Mouse (Mus musculus) ES-E14 (cell line): Measurements from ENCODE around the gene Fam53a. TPM values are rescaled to one million over a fixed set of nuclear protein-coding genes. Genes with fewer than 3 reads are reported as not detected.

Experiments
- DNase-seq: peaks from one replicate; pipeline ENCODE4 v3.0.0-alpha.2; 2013; ENCODE audit warnings: low read depth, low spot score
- H3K27ac ChIP-seq: 2 replicates; pipeline ENCODE4 v1.5.1; 2012; ENCODE audit warnings: low read depth, mild to moderate bottlenecking, low read length, moderate library complexity, mixed read lengths; ENCODE audit not compliant: poor library complexity, insufficient read depth, severe bottlenecking
- H3K36me3 ChIP-seq: 2 replicates; pipeline ENCODE4 v1.6.1; 2012; ENCODE audit warnings: mild to moderate bottlenecking, low read length, moderate library complexity, mixed read lengths; ENCODE audit not compliant: control insufficient read depth, poor library complexity, insufficient read depth, severe bottlenecking
- H3K4me1 ChIP-seq, 2 experiments: fragments of 150-350 bp in 1 of 2; sonication (generic) in 1 of 2; 2 replicates each; pipeline ENCODE4 v1.6.1; 2012; ENCODE audit warnings: low read length in 2 of 2, mild to moderate bottlenecking in 1 of 2, mixed read lengths in 1 of 2; ENCODE audit not compliant: control insufficient read depth in 2 of 2, insufficient read depth in 2 of 2, poor library complexity in 1 of 2
- H3K4me3 ChIP-seq, 2 experiments: fragments of 150-350 bp in 1 of 2; sonication (generic) in 1 of 2; 2 replicates each; pipeline ENCODE4 v1.5.1; 2012; ENCODE audit warnings: low read length in 2 of 2, low read depth in 1 of 2, mild to moderate bottlenecking in 1 of 2, mixed read lengths in 1 of 2; ENCODE audit not compliant: insufficient read depth in 1 of 2, poor library complexity in 1 of 2, severe bottlenecking in 1 of 2
- H3K9ac ChIP-seq: 2 replicates; pipeline ENCODE4 v1.6.1; 2012; ENCODE audit warnings: low read depth, mild to moderate bottlenecking, low read length, mixed read lengths; ENCODE audit not compliant: poor library complexity, insufficient read depth, severe bottlenecking
- H3K9me3 ChIP-seq: fragments of 150-350 bp; sonication (generic); 2 replicates; pipeline ENCODE4 v1.6.1; 2012; ENCODE audit warnings: low read depth, mild to moderate bottlenecking, low read length; ENCODE audit not compliant: control insufficient read depth, insufficient read depth
- CHD2 ChIP-seq: IDR thresholded peaks from 2 replicates; pipeline ENCODE4 v1.6.1; 2014; ENCODE audit warnings: mild to moderate bottlenecking, low read depth, low read length, inconsistent platforms
- HCFC1 ChIP-seq: IDR thresholded peaks from 2 replicates; pipeline ENCODE4 v1.6.1; 2012; ENCODE audit warnings: low read length, inconsistent platforms, borderline replicate concordance; ENCODE audit not compliant: insufficient read depth
- MAFK ChIP-seq: IDR thresholded peaks from 2 replicates; pipeline ENCODE4 v1.6.1; 2014; ENCODE audit warnings: mild to moderate bottlenecking, low read depth, low read length, inconsistent platforms; ENCODE audit not compliant: insufficient read depth
- ZC3H11A ChIP-seq: IDR thresholded peaks from 2 replicates; pipeline ENCODE4 v1.6.1; 2012; ENCODE audit warnings: low read depth, mild to moderate bottlenecking, inconsistent platforms, low read length, borderline replicate concordance
- ZNF384 ChIP-seq: IDR thresholded peaks from 2 replicates; pipeline ENCODE4 v1.6.1; 2012; ENCODE audit warnings: low read depth, low read length, inconsistent platforms
- in situ Hi-C, 2 experiments: fragments of 600-800 bp; cut with MboI; formaldehyde crosslinking; loops; one replicate each; pipeline ENCODE4 v1.15.1; 2025; ENCODE audit warnings: low sequenced_read_pairs in 2 of 2, inconsistent platforms in 1 of 2; ENCODE audit not compliant: unreplicated experiment in 2 of 2
- total RNA-seq: library from RNA; depleted of rRNA; stranded (reverse); fragments of 300-350 nt; gene quantifications from 2 replicates; pipeline ENCODE4 v1.2.3, GENCODE M21; 2012

Gene Fam53a
- total RNA-seq, 1 experiment, result 22.4 TPM

DNA sequence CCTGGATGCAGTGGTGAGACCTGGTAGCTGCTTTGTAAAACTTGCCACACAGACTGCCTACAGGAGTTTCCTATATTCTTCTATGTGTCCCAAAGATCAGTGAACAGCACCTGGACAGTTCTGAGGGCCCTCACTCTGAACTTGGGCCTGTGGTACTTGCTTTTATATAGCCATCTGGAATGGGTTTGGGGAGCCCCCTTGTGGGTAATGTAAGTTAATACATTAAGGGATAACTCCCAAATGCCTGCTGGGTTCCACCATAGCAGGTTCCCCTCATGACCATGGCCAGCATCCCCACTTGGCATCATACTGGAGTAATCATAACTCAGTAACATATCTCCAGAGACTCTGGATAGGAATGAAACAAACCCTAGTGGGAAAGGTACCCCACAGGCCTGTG lies 38.8 kb upstream of the Fam53a start:
- no peak overlapping the region for H3K9ac ChIP-seq
- peak; percentile 38 for DNase-seq
- in situ Hi-C loops, result no loop called here
- TF ChIP-seq ZC3H11A, result no peak
- no peak for TF ChIP-seq CHD2
- no peak for TF ChIP-seq MAFK
- TF ChIP-seq ZNF384, result no peak
- TF ChIP-seq HCFC1, result no peak
- H3K4me3 ChIP-seq, result no peak overlapping the region
- H3K36me3 ChIP-seq, result peaks cover 57% of the 10 kb centered on the region
- no peaks in the 10 kb centered on the region; a peak in 1 of 4 replicates for H3K4me1 ChIP-seq
- no peak overlapping the region for H3K27ac ChIP-seq
- no peaks in the 10 kb centered on the region for H3K9me3 ChIP-seq

DNA sequence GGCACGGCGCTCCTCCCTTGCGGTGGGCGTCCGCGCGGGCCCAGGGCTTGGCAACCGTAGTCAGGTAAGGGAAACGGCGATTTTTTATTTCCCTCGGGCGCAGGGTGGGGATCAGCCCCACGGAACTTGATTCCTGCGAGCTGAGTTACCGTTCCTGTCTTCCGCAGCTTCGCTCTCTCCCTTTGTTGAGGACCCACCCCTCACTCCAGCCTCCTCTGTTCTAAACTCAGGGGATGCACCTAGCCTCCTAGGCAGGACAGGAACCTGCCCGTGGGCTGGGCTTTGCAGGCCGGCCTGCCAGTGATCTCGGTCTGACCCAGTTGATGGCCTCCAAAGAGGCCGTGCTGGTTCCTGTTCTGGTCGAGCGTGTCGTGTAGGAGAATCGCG lies 29.2 kb upstream of the Fam53a start:
- Histone ChIP-seq H3K4me3 (peak overlapping the region; percentile 77 to 79), H3K27ac (peak overlapping the region; percentile 70), H3K36me3 (peaks cover 15% of the 10 kb centered on the region), H3K9ac (peak overlapping the region; percentile 95), H3K9me3 (no peaks in the 10 kb centered on the region), H3K4me1 (peaks cover 0 to 2% of the 10 kb centered on the region in 2 experiments; a peak in 1 of 4 replicates)
- in situ Hi-C loops, result no loop called here
- DNase-seq, result no peak
- TF ChIP-seq HCFC1, result no peak
- no peak for TF ChIP-seq ZC3H11A
- TF ChIP-seq MAFK, result no peak
- no peak for TF ChIP-seq CHD2
- TF ChIP-seq ZNF384, result no peak

DNA sequence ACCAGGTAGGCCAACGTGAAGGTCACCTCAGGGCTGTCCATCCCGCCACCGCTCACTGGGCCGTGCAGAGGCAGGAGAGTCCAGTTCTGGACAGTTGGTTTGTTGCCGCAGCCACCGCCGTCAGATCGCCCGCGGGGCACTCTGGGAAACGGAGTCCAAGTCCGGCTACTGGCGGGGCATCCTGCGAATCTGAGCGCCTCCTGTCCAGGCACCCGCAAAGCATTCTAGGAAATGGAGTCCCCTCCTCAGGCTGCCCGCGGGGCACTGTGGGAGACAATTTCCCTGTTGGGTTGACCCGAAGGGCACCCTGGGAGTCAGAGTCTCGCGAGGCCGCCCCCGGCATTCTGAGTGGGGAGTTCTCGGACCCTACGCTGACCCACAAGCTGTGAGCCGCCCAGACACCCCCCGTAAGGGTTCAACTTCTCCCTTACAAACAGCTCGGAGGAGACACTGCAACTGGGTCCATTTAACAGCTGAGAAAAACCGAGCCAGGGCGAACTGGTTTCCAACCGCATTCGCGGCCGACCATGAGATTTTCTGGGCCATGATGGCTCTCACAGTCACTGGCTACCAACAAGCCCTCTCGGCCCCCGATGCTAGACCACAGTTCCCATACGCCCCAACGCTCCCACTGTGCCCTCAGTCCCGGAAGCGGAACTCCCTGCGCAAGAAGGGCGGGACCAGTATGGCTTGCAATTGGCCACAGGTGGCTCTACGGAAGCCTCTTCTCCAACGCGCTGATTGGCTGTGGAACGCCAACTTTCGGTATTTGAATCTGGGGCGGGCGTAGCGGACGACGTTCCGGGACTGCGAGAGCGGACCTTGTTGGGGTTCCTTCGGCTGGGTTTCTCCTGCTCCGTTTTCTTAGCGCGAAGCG lies 28.6 kb upstream of the Fam53a start, which contains the start of the genes Tacc3 and Tmem129:
TSS of gene Tacc3 (plus strand) at position 342 of the 877 bp plus-strand sequence.
TSS of gene Tmem129 (minus strand) at position 630 of the 877 bp plus-strand sequence.
- peak within 1 kb of the TSS; percentile 91 for H3K27ac ChIP-seq

DNA sequence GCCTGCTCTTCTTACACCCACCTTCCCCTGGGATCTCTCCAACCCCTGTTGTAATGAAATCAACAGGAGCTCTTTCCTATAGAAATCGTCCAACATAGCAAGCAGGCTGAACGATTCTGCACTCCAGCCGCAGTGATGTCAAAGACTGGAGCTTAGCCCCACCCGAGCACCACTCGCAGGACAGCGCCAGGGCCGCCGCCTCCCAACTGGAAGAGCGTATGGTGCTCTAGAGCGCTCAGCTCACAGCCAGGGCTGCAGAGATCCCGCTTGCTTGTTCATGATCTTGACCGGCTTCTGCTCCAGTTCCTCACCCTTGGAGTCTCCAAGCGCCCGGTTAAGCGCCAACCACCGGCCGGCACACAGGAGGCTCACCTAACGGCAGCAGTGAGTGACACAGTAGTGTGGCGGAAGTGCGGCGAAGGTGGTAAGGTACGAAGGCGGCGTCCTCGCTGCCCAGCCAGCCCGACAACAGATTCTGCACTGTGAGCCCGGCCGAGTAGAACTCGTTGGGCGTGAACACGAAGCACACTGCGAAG lies 27.9 kb upstream of the Fam53a start:
- in situ Hi-C loops, result no loop called here
- H3K9ac ChIP-seq, result peak overlapping the region; percentile 73
- TF ChIP-seq ZNF384 (no peak), CHD2 (no peak), HCFC1 (no peak), ZC3H11A (no peak), MAFK (no peak)
- no peak for DNase-seq
- no peaks in the 10 kb centered on the region for H3K9me3 ChIP-seq
- H3K27ac ChIP-seq, result no peak overlapping the region
- peaks cover 0 to 2% of the 10 kb centered on the region in 2 experiments; a peak in 1 of 4 replicates for H3K4me1 ChIP-seq
- peak overlapping the region; percentile 77 to 79 for H3K4me3 ChIP-seq
- peaks cover 12% of the 10 kb centered on the region for H3K36me3 ChIP-seq

More for the DNA sequence above, 28.6 kb upstream of the Fam53a start, which contains the start of the genes Tacc3 and Tmem129:
- Histone ChIP-seq H3K4me3 (peak within 1 kb of the TSS; percentile 77 to 79), H3K9ac (peak within 1 kb of the TSS; percentile 98), H3K9me3 (no peaks in the 10 kb centered on the region), H3K4me1 (peaks cover 0 to 2% of the 10 kb centered on the region in 2 experiments; a peak in 1 of 4 replicates), H3K36me3 (peaks cover 12% of the 10 kb centered on the region)
- DNase-seq, result peak; percentile 97
- in situ Hi-C loops, result no loop called here
- TF ChIP-seq MAFK (no peak), ZC3H11A (no peak), ZNF384 (no peak), CHD2 (peak; percentile 97), HCFC1 (peak; percentile 92)
